Comparison of ENCODE assay signal across 8 mouse cellular contexts in the genomic region with DNA sequence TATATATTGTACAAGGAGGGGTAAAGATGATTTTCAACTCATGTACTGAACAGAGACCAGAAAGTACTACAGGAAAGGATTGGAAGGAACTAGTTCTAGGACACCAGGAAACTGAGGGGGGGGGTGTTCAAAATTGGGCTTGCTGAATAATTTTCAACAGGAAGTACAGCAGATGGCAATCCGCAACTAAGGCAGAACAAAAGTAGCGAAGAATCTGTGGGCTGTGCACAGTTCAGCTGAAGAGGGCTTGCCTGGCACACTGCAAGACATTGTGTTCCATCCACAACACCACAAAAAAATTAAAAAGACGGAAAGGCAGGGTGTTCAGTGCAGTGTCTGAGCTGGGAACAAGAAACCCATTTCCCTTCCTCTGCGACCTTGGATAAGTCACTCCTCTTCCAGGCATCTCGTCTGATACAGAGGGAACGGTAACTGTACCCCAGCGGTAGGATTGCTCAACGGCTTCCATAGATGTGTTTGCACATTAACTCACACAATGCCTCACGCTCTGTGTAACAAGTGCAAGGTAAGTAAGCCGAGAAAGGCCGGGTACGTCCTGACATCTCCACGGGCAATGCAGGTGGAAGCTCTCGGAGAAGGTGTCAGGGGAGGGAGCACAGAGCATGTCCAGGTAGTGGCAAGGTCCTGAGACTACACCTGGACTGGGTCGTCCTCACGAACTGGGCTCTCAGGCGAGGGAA. TPM values are rescaled to one million over a fixed set of nuclear protein-coding genes. Genes with fewer than 3 reads are reported as not detected.
DNase-seq lines count a peak whose midpoint lies in the region; ATAC-seq and TF ChIP-seq lines count a peak whose summit lies in the region.

No protein-coding gene starts in this region.

- ATAC-seq in embryonic facial prominence, embryonic 12.5 days (ENCODE audit: insufficient number of reproducible peaks, insufficient read depth, low FRiP score, low TSS enrichment), result 0 out of 2 replicates have a peak, but pooled peaks have one; percentile 62
- ATAC-seq in heart, postnatal 0 days (ENCODE audit: insufficient read depth, low read depth), result no peak
- peak; percentile 40 for ATAC-seq in lung, postnatal 0 days
- ATAC-seq in stomach, embryonic 14.5 days (ENCODE audit: insufficient number of reproducible peaks, insufficient read depth, low FRiP score, low read depth), result no peak

- peak overlapping the region; percentile 76 for H3K4me2 ChIP-seq in CH12.LX (ENCODE audit: insufficient read depth, low read depth, poor library complexity, severe bottlenecking)
- peak overlapping the region; percentile 87 for H3K4me2 ChIP-seq in embryonic facial prominence, embryonic 12.5 days (replicated peaks)
- H3K4me2 ChIP-seq in heart, postnatal 0 days (ENCODE audit: low read depth, low read length), result peak overlapping the region; percentile 89
- peak overlapping the region; percentile 91 for H3K4me2 ChIP-seq in lung, postnatal 0 days (replicated peaks; ENCODE audit: low read depth, low read length)
- peak overlapping the region; percentile 76 for H3K4me2 ChIP-seq in stomach, embryonic 14.5 days (replicated peaks; ENCODE audit: low read depth, low read length)

- H3K36me3 ChIP-seq in CH12.LX (replicated peaks in 1 of 2; ENCODE audit: control insufficient read depth in 1 of 2, insufficient read depth in 1 of 2, low read length in 1 of 2), result no peaks in the 10 kb centered on the region
- no peaks in the 10 kb centered on the region for H3K36me3 ChIP-seq in embryonic facial prominence, embryonic 12.5 days
- H3K36me3 ChIP-seq in heart, postnatal 0 days (replicated peaks; ENCODE audit: control insufficient read depth, insufficient read depth, low read length), result no peaks in the 10 kb centered on the region
- H3K36me3 ChIP-seq in lung, postnatal 0 days (ENCODE audit: insufficient read depth, low read length), result no peaks in the 10 kb centered on the region
- no peaks in the 10 kb centered on the region for H3K36me3 ChIP-seq in stomach, embryonic 14.5 days (ENCODE audit: control insufficient read depth, insufficient read depth, low read length)

- peaks cover 0 to 14% of the 10 kb centered on the region in 2 experiments; a peak in 2 of 4 replicates for H3K4me1 ChIP-seq in CH12.LX (ENCODE audit: control insufficient read depth in 1 of 2, insufficient read depth in 2 of 2)
- H3K4me1 ChIP-seq in embryonic facial prominence, embryonic 12.5 days, result peaks cover 11% of the 10 kb centered on the region
- no peaks in the 10 kb centered on the region for H3K4me1 ChIP-seq in heart, postnatal 0 days (ENCODE audit: control insufficient read depth, insufficient read depth)
- H3K4me1 ChIP-seq in lung, postnatal 0 days (ENCODE audit: insufficient read depth, low read depth, low read length), result peaks cover 9% of the 10 kb centered on the region; the same call in 1 of the 2 replicates
- H3K4me1 ChIP-seq in stomach, embryonic 14.5 days (ENCODE audit: control insufficient read depth, insufficient read depth, low read length), result peaks cover 6% of the 10 kb centered on the region; the same call in 1 of the 2 replicates

- H3K9me3 ChIP-seq in CH12.LX (replicated peaks; ENCODE audit: low read length), result no peaks in the 10 kb centered on the region
- H3K9me3 ChIP-seq in embryonic facial prominence, embryonic 12.5 days, result no peaks in the 10 kb centered on the region
- H3K9me3 ChIP-seq in heart, postnatal 0 days (replicated peaks; ENCODE audit: control insufficient read depth, low read length), result no peaks in the 10 kb centered on the region
- H3K9me3 ChIP-seq in lung, postnatal 0 days (ENCODE audit: low read length), result no peaks in the 10 kb centered on the region
- H3K9me3 ChIP-seq in stomach, embryonic 14.5 days (ENCODE audit: control insufficient read depth, low read depth, low read length), result no peaks in the 10 kb centered on the region

- H3K9ac ChIP-seq in CH12.LX (ENCODE audit: insufficient read depth, low read depth), result peak overlapping the region; percentile 54
- peak overlapping the region; percentile 86 for H3K9ac ChIP-seq in embryonic facial prominence, embryonic 12.5 days
- peak overlapping the region; percentile 69 for H3K9ac ChIP-seq in heart, postnatal 0 days (replicated peaks; ENCODE audit: low read depth, low read length)
- H3K9ac ChIP-seq in lung, postnatal 0 days (replicated peaks; ENCODE audit: low read depth), result peak overlapping the region; percentile 77
- peak overlapping the region; percentile 68 for H3K9ac ChIP-seq in stomach, embryonic 14.5 days (replicated peaks; ENCODE audit: low read depth, low read length)

- TF ChIP-seq POLR2A in CH12.LX (IDR thresholded peaks at IDR 0.05; ENCODE audit: low read depth, low read length), result no peak

- TF ChIP-seq EP300 in CH12.LX (IDR thresholded peaks at IDR 0.05; ENCODE audit: low read length), result no peak
- no peak for TF ChIP-seq EP300 in heart, postnatal 0 days (IDR thresholded peaks at IDR 0.05; ENCODE audit: low read depth)
- no peak for TF ChIP-seq EP300 in lung, postnatal 0 days (IDR thresholded peaks at IDR 0.05)

- TF ChIP-seq CTCF in CH12.LX (conservative IDR thresholded peaks at IDR 0.05 in 1 of 2, IDR thresholded peaks at IDR 0.05 in 1 of 2; ENCODE audit: low read depth in 2 of 2, low read length in 2 of 2), result no peak
- 0 out of 2 replicates have a peak, but pooled peaks have one; percentile 2 for TF ChIP-seq CTCF in heart, postnatal 0 days (IDR thresholded peaks at IDR 0.05; ENCODE audit: low read depth)
- TF ChIP-seq CTCF in lung, postnatal 0 days (IDR thresholded peaks at IDR 0.05), result peak; percentile 27

- H3K27ac ChIP-seq in CH12.LX (ENCODE audit: insufficient read depth, low read depth), result no peak overlapping the region
- no peak overlapping the region; the same call in 1 of the 2 replicates for H3K27ac ChIP-seq in embryonic facial prominence, embryonic 12.5 days
- H3K27ac ChIP-seq in heart, postnatal 0 days (ENCODE audit: low read depth), result peak overlapping the region; percentile 36; the same call in 1 of the 2 replicates
- H3K27ac ChIP-seq in lung, postnatal 0 days (ENCODE audit: low read length), result peak overlapping the region; percentile 81
- peak overlapping the region; percentile 78 for H3K27ac ChIP-seq in stomach, embryonic 14.5 days (ENCODE audit: low read length)

- DNase-seq in adrenal gland, postnatal 36 days, result peak; percentile 4 to 18
- DNase-seq in adrenal gland, adult 8-10 months, result no peak
- DNase-seq in CH12.LX (ENCODE audit: extremely low read depth), result no peak
- DNase-seq in heart, postnatal 0 days (ENCODE audit: low spot score), result peak; percentile 13
- DNase-seq in layer of hippocampus, adult 8-10 months (ENCODE audit: low spot score in 2 of 2), result peak; percentile 23 to 58
- peak; percentile 68 for DNase-seq in lung, postnatal 0 days (ENCODE audit: low spot score)

- peaks cover 12% of the 10 kb centered on the region for H3K27me3 ChIP-seq in CH12.LX (replicated peaks)
- peaks cover 4% of the 10 kb centered on the region; the same call in 1 of the 2 replicates for H3K27me3 ChIP-seq in embryonic facial prominence, embryonic 12.5 days
- H3K27me3 ChIP-seq in heart, postnatal 0 days (ENCODE audit: control insufficient read depth, insufficient read depth, low read length), result no peaks in the 10 kb centered on the region
- no peaks in the 10 kb centered on the region for H3K27me3 ChIP-seq in lung, postnatal 0 days (replicated peaks; ENCODE audit: insufficient read depth, low read length)
- no peaks in the 10 kb centered on the region for H3K27me3 ChIP-seq in stomach, embryonic 14.5 days (ENCODE audit: control insufficient read depth, insufficient read depth, low read length)

- in situ Hi-C loops in CH12.LX (cut with MboI; ENCODE audit: low pct_ligation_motif_present, low pct_unique_long_range_greater_than_20kb, low sequenced_read_pairs), result no loop called here

- no peak for TF ChIP-seq RAD21 in CH12.LX (IDR thresholded peaks at IDR 0.05; ENCODE audit: low read depth, low read length)

- dilution Hi-C loops in CH12.LX (cut with MboI; ENCODE audit: extremely low pct_ligation_motif_present, extremely low pct_unique_long_range_greater_than_20kb, low sequenced_read_pairs), result no loop called here

- WGBS in embryonic facial prominence, embryonic 12.5 days, result 2% methylated on average over 17 of the region's 17 CpGs
- WGBS in heart, postnatal 0 days, result 7% methylated on average over 17 of the region's 17 CpGs
- 3% methylated on average over 16 of the region's 17 CpGs for WGBS in lung, postnatal 0 days
- WGBS in stomach, embryonic 14.5 days, result 3% methylated on average over 17 of the region's 17 CpGs

- no peaks in the 10 kb centered on the region for H3K79me2 ChIP-seq in CH12.LX (replicated peaks; ENCODE audit: control insufficient read depth, extremely low read depth, insufficient read depth, poor library complexity, severe bottlenecking)

- H3K4me3 ChIP-seq in CH12.LX (replicated peaks in 1 of 3; ENCODE audit: low read depth in 2 of 3, low read length in 2 of 3, poor library complexity in 1 of 3), result peak overlapping the region; percentile 64 to 95 (median 92)
- peak overlapping the region; percentile 94 for H3K4me3 ChIP-seq in embryonic facial prominence, embryonic 12.5 days
- H3K4me3 ChIP-seq in heart, postnatal 0 days (ENCODE audit: low read depth, low read length), result peak overlapping the region; percentile 87
- H3K4me3 ChIP-seq in lung, postnatal 0 days (ENCODE audit: low read depth, low read length), result peak overlapping the region; percentile 84
- H3K4me3 ChIP-seq in stomach, embryonic 14.5 days (ENCODE audit: low read depth, low read length), result peak overlapping the region; percentile 79

TF ChIP-seq in CH12.LX, 34 proteins besides CTCF, POLR2A, EP300 and RAD21 (continues in another document):
- TF ChIP-seq RCOR1 (conservative IDR thresholded peaks at IDR 0.05; ENCODE audit: low read depth, low read length) (no peak), JUN (IDR thresholded peaks at IDR 0.05; ENCODE audit: insufficient read depth, low read depth, low read length) (no peak), E2F4 (IDR thresholded peaks at IDR 0.05; ENCODE audit: insufficient replicate concordance, low read depth, low read length) (no peak), ZMIZ1 (IDR thresholded peaks at IDR 0.05; ENCODE audit: low read depth, low read length) (no peak), NRF1 (IDR thresholded peaks at IDR 0.05; ENCODE audit: low read depth, low read length) (no peak), CHD2 (IDR thresholded peaks at IDR 0.05; ENCODE audit: low read length) (no peak)

RNA-seq across cellular contexts. Expression of a gene that starts 0.8 kb away (rescaled TPM):
- 10 to 100 TPM; 41.8 to 44.0 TPM for total RNA-seq in adrenal gland, postnatal 36 days (2021)
- 10 to 100 TPM; 41.4 to 73.0 (median 56.2) TPM for total RNA-seq in adrenal gland, adult 8-10 months (2022)
- total RNA-seq in CH12.LX (2012; rRNA removed) (1.9 and 3.5 TPM in 2 replicates), CH12.LX (2014; rRNA removed) (1.7 and 1.9 TPM in 2 replicates)
- 5.2 and 6.2 TPM in 2 replicates for polyA plus RNA-seq in CH12.LX (2012; ENCODE audit: insufficient read length, low read depth)
- polyA plus RNA-seq in embryonic facial prominence, embryonic 12.5 days (2016; fragmentation: Nextera tagmentation; extraction: Ambion mirVana), result 45.1 and 45.2 TPM in 2 replicates
- total RNA-seq in heart, postnatal 0 days (2014; rRNA removed; ENCODE audit: low replicate concordance), result 7.6 and 10.2 TPM in 2 replicates
- polyA plus RNA-seq in heart, postnatal 0 days (2015; fragmentation: Nextera tagmentation; extraction: Ambion mirVana), result 7.5 and 8.0 TPM in 2 replicates
- 100 to 1,000 TPM; 113 to 138 (median 123) TPM for total RNA-seq in layer of hippocampus, adult 8-10 months (2022)
- polyA plus RNA-seq in lung, postnatal 0 days (2015; fragmentation: Nextera tagmentation; extraction: Ambion mirVana), result 14.8 and 16.1 TPM in 2 replicates
- 45.6 and 49.7 TPM in 2 replicates for polyA plus RNA-seq in stomach, embryonic 14.5 days (2014; fragmentation: Nextera tagmentation; extraction: Ambion mirVana)

Comparison
In these comparisons a context has a peak if more than half of its experiments do, and no peak if none do; other contexts are left out.
1. DNase-seq: peak in adrenal gland, postnatal 36 days (2 of 2), heart, postnatal 0 days (single experiment), layer of hippocampus, adult 8-10 months (2 of 2) and lung, postnatal 0 days (single experiment); none in adrenal gland, adult 8-10 months (single experiment) and CH12.LX (single experiment).
2. H3K27ac ChIP-seq: peak in heart, postnatal 0 days (single experiment), lung, postnatal 0 days (single experiment) and stomach, embryonic 14.5 days (single experiment); none in CH12.LX (single experiment) and embryonic facial prominence, embryonic 12.5 days (single experiment).
3. CTCF ChIP-seq: peak in heart, postnatal 0 days (single experiment) and lung, postnatal 0 days (single experiment); none in CH12.LX (0 of 2).
4. ATAC-seq: peak in embryonic facial prominence, embryonic 12.5 days (single experiment) and lung, postnatal 0 days (single experiment); none in heart, postnatal 0 days (single experiment) and stomach, embryonic 14.5 days (single experiment).
5. Peak in every context shown above with its lines, with median percentiles within 50 percentile points of each other: H3K4me2 ChIP-seq, H3K4me3 ChIP-seq and H3K9ac ChIP-seq.